Mouse (Mus musculus) thymus, adult 2 months (tissue): ENCODE results near the gene Cops4.

Experiments used
- CTCF ChIP-seq: fragments of 200-500 bp; IDR thresholded peaks from 2 replicates; pipeline ENCODE4 v1.5.1; 2012; ENCODE audit warnings: mild to moderate bottlenecking, control low read depth, low read length, moderate library complexity, borderline replicate concordance; ENCODE audit not compliant: control insufficient read depth, poor library complexity, insufficient read depth; ENCODE audit errors: extremely low read depth
- POLR2A ChIP-seq: fragments of 200-500 bp; IDR thresholded peaks from 2 replicates; pipeline ENCODE4 v1.6.1; 2012; ENCODE audit warnings: mild to moderate bottlenecking, low read length, control low read depth, moderate library complexity; ENCODE audit not compliant: control insufficient read depth, poor library complexity, insufficient read depth; ENCODE audit errors: extremely low read depth

- TF ChIP-seq POLR2A (no peak), CTCF (no peak)
These were observed 7.5 kb downstream of the Cops4 start for GRCm38 (mm10) chr5:100525620-100526019.
